Mouse (Mus musculus): ENCODE data around the gene Trim27. TPM values are rescaled to one million over a fixed set of nuclear protein-coding genes. Genes with fewer than 3 reads are reported as not detected.

Trim27 gene
- polyA plus RNA-seq, 1 experiment from 2014 or later, result 82.3 TPM

- no peak overlapping the region for H3K27ac ChIP-seq
- peaks cover 10% of the 10 kb centered on the region; the same call in 1 of the 2 replicates for H3K27me3 ChIP-seq
- H3K9ac ChIP-seq, result peak overlapping the region; percentile 54
- ATAC-seq (ENCODE audit: low read depth) (0 out of 2 replicates have a peak, but pooled peaks have one; percentile 22), DNase-seq (no peak)
- H3K9me3 ChIP-seq (replicated peaks), result no peaks in the 10 kb centered on the region
- peak overlapping the region; percentile 69 for H3K4me3 ChIP-seq (replicated peaks)
- WGBS (ENCODE audit: insufficient replicate concordance), result 2% methylated on average over 10 of the region's 10 CpGs
- H3K36me3 ChIP-seq, result no peaks in the 10 kb centered on the region
- peaks cover 11% of the 10 kb centered on the region for H3K4me1 ChIP-seq (replicated peaks)
- peak overlapping the region; percentile 80 for H3K4me2 ChIP-seq
Measured at GRCm38 (mm10) chr13:21223242-21223655, 44.0 kb downstream of the Trim27 start.

DNA sequence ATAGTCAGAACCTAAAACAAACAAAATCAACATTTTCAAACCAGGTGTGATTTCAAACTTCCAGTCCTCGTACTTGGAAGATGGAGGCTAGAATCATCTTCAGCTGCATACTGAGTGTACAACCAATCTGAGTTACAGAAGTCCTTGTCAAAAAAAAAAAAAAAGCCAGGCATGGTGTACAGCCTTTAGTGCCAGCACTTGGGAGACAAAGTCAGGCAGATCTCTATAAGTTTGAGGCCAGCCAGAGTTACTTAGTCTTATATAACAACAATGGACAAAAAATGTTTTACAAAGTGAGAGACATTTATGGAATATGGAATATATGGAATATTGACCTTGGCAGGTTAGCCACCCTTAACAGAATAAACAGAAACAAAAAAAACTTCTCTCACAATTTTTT lies 45.1 kb downstream of the Trim27 start:
- DNase-seq (no peak), ATAC-seq (ENCODE audit: low read depth) (no peak)
- WGBS (ENCODE audit: insufficient replicate concordance), result 64% methylated on average over 1 of the region's 1 CpGs
- H3K27ac ChIP-seq, result no peak overlapping the region
- no peak overlapping the region for H3K4me2 ChIP-seq
- H3K27me3 ChIP-seq, result peaks cover 9% of the 10 kb centered on the region; the same call in 1 of the 2 replicates
- H3K4me1 ChIP-seq (replicated peaks), result peaks cover 11% of the 10 kb centered on the region
- H3K4me3 ChIP-seq (replicated peaks), result no peak overlapping the region
- H3K36me3 ChIP-seq, result no peaks in the 10 kb centered on the region
- H3K9ac ChIP-seq, result no peak overlapping the region
- no peaks in the 10 kb centered on the region for H3K9me3 ChIP-seq (replicated peaks)

GRCm38 (mm10) chr13:21225206-21225605 lies 46.0 kb downstream of the Trim27 start:
- 54% methylated on average over 6 of the region's 6 CpGs for WGBS (ENCODE audit: insufficient replicate concordance)
- Histone ChIP-seq H3K9ac (no peak overlapping the region), H3K4me1 (replicated peaks) (peaks cover 11% of the 10 kb centered on the region), H3K36me3 (no peaks in the 10 kb centered on the region), H3K27me3 (0 out of 2 replicates have a peak, but pooled peaks cover 7% of the 10 kb centered on the region), H3K4me2 (no peak overlapping the region), H3K4me3 (replicated peaks) (no peak overlapping the region), H3K27ac (no peak overlapping the region), H3K9me3 (replicated peaks) (no peaks in the 10 kb centered on the region)
- no peak for ATAC-seq (ENCODE audit: low read depth)
- DNase-seq, result no peak

- Histone ChIP-seq H3K27ac (no peak overlapping the region), H3K4me2 (no peak overlapping the region), H3K36me3 (no peaks in the 10 kb centered on the region), H3K4me1 (replicated peaks) (peaks cover 11% of the 10 kb centered on the region), H3K9me3 (replicated peaks) (no peaks in the 10 kb centered on the region), H3K9ac (no peak overlapping the region), H3K4me3 (replicated peaks) (no peak overlapping the region), H3K27me3 (0 out of 2 replicates have a peak, but pooled peaks cover 2% of the 10 kb centered on the region)
- DNase-seq, result no peak
- 48% methylated on average over 3 of the region's 3 CpGs for WGBS (ENCODE audit: insufficient replicate concordance)
- no peak for ATAC-seq (ENCODE audit: low read depth)
Measured at GRCm38 (mm10) chr13:21226031-21226430, 46.8 kb downstream of the Trim27 start.

DNA sequence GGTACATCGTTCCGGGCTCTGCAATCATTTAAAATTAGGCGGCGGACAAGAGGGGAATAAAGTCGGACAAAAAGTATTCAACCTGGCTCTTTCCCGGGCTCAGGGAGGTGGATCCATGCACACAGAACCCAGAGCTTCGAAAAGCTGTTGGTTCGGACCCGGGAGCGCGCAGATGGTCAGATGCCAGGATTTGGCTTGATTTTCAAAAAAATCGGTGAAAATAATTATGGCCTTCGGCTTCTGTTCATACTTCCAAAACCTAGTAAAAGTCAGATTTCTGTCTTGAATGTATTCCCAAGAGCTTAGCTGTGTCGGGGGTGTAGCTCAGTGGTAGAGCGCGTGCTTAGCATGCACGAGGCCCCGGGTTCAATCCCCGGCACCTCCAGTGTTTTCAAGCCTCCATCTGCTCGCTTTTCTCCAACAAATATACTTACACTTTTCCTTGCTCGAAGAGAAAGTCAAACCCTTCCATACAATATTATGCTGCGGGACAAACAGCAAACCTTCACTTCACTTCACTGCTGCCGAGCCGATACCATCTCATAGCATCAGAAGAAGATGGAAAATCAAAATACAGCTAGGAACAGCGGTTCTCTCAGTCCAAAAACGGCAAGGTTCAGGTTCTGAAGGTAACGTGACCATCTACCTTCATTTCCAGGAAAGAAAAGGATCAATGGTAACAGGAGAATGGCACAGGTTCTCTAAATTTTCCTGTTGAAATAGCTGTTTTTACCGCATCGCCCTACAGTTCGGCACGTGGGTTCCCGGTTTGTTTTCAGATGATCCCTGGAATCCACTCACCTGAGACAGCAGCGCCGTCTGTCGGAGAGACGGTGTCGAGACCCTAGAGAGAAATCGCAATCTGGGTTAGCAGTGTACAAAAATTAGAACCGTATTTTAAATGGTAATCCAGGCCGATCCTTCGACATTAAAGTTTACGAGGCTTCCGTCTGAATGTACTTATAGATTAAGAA lies 54.8 kb downstream of the Trim27 start:
- Histone ChIP-seq H3K36me3 (no peaks in the 10 kb centered on the region), H3K9ac (peak overlapping the region; percentile 70), H3K4me3 (replicated peaks) (peak overlapping the region; percentile 66), H3K27ac (peak overlapping the region; percentile 18; the same call in 1 of the 2 replicates), H3K9me3 (replicated peaks) (no peaks in the 10 kb centered on the region), H3K27me3 (no peaks in the 10 kb centered on the region), H3K4me2 (peak overlapping the region; percentile 84), H3K4me1 (replicated peaks) (peaks cover 9% of the 10 kb centered on the region)
- WGBS (ENCODE audit: insufficient replicate concordance), result under 1% methylated on average over 43 of the region's 43 CpGs
- ATAC-seq (ENCODE audit: low read depth) (peak; percentile 96), DNase-seq (peak; percentile 83)

DNA sequence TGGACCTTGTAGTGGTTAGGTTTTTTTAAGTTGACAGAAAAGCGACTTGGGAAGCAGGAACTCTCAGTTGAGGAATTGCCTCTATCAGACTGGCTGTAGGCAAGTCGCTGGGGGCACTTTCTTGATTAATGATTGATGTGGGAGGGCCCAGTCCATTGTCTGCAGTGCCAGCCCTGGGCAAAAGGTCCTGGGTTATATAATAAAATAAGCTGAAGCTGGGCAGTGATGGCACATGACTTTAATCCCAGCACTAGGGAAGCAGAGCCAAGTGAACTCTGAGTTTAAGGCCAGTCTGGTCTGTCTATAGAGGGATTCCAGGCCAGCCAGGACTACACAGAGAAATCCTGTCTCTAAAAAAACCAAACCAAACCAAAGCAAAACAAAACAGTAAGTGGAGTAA lies 57.5 kb downstream of the Trim27 start:
- DNase-seq (no peak), ATAC-seq (ENCODE audit: low read depth) (no peak)
- H3K27me3 ChIP-seq, result no peaks in the 10 kb centered on the region
- H3K4me3 ChIP-seq (replicated peaks), result no peak overlapping the region
- H3K36me3 ChIP-seq, result no peaks in the 10 kb centered on the region
- H3K9me3 ChIP-seq (replicated peaks), result no peaks in the 10 kb centered on the region
- peaks cover 20% of the 10 kb centered on the region for H3K4me1 ChIP-seq (replicated peaks)
- no peak overlapping the region for H3K27ac ChIP-seq
- H3K9ac ChIP-seq, result no peak overlapping the region
- H3K4me2 ChIP-seq, result no peak overlapping the region
- WGBS (ENCODE audit: insufficient replicate concordance), result 53% methylated on average over 2 of the region's 2 CpGs

- no peak for ATAC-seq (ENCODE audit: low read depth)
- no peaks in the 10 kb centered on the region for H3K9me3 ChIP-seq (replicated peaks)
- H3K4me1 ChIP-seq (replicated peaks), result peaks cover 23% of the 10 kb centered on the region
- H3K9ac ChIP-seq, result no peak overlapping the region
- H3K27me3 ChIP-seq, result no peaks in the 10 kb centered on the region
- H3K27ac ChIP-seq, result no peak overlapping the region
- no peak overlapping the region for H3K4me3 ChIP-seq (replicated peaks)
- WGBS (ENCODE audit: insufficient replicate concordance), result 65% methylated on average over 6 of the region's 6 CpGs
- H3K4me2 ChIP-seq, result no peak overlapping the region
- no peaks in the 10 kb centered on the region for H3K36me3 ChIP-seq
- DNase-seq, result no peak
Measured at GRCm38 (mm10) chr13:21237161-21237560, 57.9 kb downstream of the Trim27 start.

DNA sequence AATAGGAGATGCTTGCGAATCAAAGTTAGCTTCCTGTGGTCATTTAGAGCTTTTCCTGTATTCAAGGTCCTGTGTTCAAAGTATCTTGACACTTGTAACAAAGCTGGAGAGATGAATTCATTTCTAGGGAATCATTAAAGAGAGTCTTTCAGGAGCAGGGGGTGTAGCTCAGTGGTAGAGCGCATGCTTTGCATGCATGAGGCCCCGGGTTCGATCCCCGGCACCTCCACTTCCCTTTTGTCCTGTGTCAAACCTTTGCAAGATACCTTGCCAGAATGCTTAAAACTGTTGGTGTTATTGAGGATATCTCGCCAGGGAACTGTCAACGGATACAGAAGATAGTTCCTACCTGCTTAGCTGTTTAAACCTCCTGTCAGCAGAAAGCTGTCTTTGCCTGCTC lies 61.5 kb downstream of the Trim27 start:
- H3K27me3 ChIP-seq, result peaks cover 10% of the 10 kb centered on the region; the same call in 1 of the 2 replicates
- H3K27ac ChIP-seq, result no peak overlapping the region
- no peaks in the 10 kb centered on the region for H3K9me3 ChIP-seq (replicated peaks)
- ATAC-seq (ENCODE audit: low read depth) (peak; percentile 86), DNase-seq (peak; percentile 72)
- no peak overlapping the region for H3K9ac ChIP-seq
- H3K4me2 ChIP-seq, result peak overlapping the region; percentile 32
- H3K4me1 ChIP-seq (replicated peaks), result peaks cover 31% of the 10 kb centered on the region
- H3K36me3 ChIP-seq, result no peaks in the 10 kb centered on the region
- H3K4me3 ChIP-seq (replicated peaks), result no peak overlapping the region
- 3% methylated on average over 7 of the region's 7 CpGs for WGBS (ENCODE audit: insufficient replicate concordance)

GRCm38 (mm10) chr13:21242408-21243125 lies 63.3 kb downstream of the Trim27 start:
- peak overlapping the region; percentile 69 for H3K4me2 ChIP-seq
- H3K4me1 ChIP-seq (replicated peaks), result peaks cover 31% of the 10 kb centered on the region
- DNase-seq (peak; percentile 52), ATAC-seq (ENCODE audit: low read depth) (peak; percentile 70; the same call in 1 of the 2 replicates)
- peak overlapping the region; percentile 48 for H3K4me3 ChIP-seq (replicated peaks)
- no peak overlapping the region for H3K27ac ChIP-seq
- 5% methylated on average over 16 of the region's 16 CpGs for WGBS (ENCODE audit: insufficient replicate concordance)
- no peaks in the 10 kb centered on the region for H3K36me3 ChIP-seq
- no peaks in the 10 kb centered on the region for H3K9me3 ChIP-seq (replicated peaks)
- H3K9ac ChIP-seq, result peak overlapping the region; percentile 52
- peaks cover 10% of the 10 kb centered on the region; the same call in 1 of the 2 replicates for H3K27me3 ChIP-seq

- DNase-seq (no peak), ATAC-seq (ENCODE audit: low read depth) (no peak)
- H3K27me3 ChIP-seq, result peaks cover 10% of the 10 kb centered on the region; the same call in 1 of the 2 replicates
- H3K9ac ChIP-seq, result peak overlapping the region; percentile 52
- peak overlapping the region; percentile 48 for H3K4me3 ChIP-seq (replicated peaks)
- H3K9me3 ChIP-seq (replicated peaks), result no peaks in the 10 kb centered on the region
- H3K36me3 ChIP-seq, result no peaks in the 10 kb centered on the region
- H3K4me1 ChIP-seq (replicated peaks), result peaks cover 31% of the 10 kb centered on the region
- H3K27ac ChIP-seq, result no peak overlapping the region
- 12% methylated on average over 13 of the region's 13 CpGs for WGBS (ENCODE audit: insufficient replicate concordance)
- H3K4me2 ChIP-seq, result peak overlapping the region; percentile 69
Measured at GRCm38 (mm10) chr13:21243196-21243595, 64.0 kb downstream of the Trim27 start.

GRCm38 (mm10) chr13:21244089-21244488 lies 64.8 kb downstream of the Trim27 start:
- peak overlapping the region; percentile 69 for H3K4me2 ChIP-seq
- peaks cover 31% of the 10 kb centered on the region for H3K4me1 ChIP-seq (replicated peaks)
- peaks cover 10% of the 10 kb centered on the region; the same call in 1 of the 2 replicates for H3K27me3 ChIP-seq
- DNase-seq (no peak), ATAC-seq (ENCODE audit: low read depth) (no peak)
- 58% methylated on average over 5 of the region's 5 CpGs for WGBS (ENCODE audit: insufficient replicate concordance)
- no peak overlapping the region for H3K27ac ChIP-seq
- no peaks in the 10 kb centered on the region for H3K9me3 ChIP-seq (replicated peaks)
- no peak overlapping the region; the same call in 1 of the 2 replicates for H3K9ac ChIP-seq
- H3K36me3 ChIP-seq, result no peaks in the 10 kb centered on the region
- H3K4me3 ChIP-seq (replicated peaks), result no peak overlapping the region
